12 mouse cellular contexts compared by ENCODE assay signal in the genomic region with DNA sequence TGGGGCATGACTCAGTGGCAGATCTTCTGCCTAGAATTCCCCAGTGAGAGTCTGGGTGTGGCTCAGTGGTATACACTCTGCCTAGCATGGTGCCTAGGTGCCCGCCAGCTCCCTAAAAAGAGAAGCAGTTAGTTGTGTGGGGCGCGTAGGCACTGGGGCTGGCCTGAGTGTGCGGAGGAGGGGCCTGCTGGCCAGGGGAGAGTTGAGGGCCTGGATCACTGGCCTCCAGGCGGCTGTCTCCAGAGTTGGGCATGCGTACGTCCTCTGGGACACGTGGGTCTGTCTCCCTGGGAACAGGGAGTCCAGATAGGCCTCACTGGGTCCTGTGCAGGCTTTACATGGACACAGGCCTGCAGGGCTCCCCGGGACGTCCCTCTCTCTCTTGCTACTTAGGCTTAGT. TPM values are rescaled to one million over a fixed set of nuclear protein-coding genes. Genes with fewer than 3 reads are reported as not detected.
DNase-seq lines count a peak whose midpoint lies in the region; ATAC-seq lines count a peak whose summit lies in the region.
"Had no signal": no experiment of that assay in that cellular context is flagged by ENCODE, and none has a peak within 500 bp of the region (broad histone marks: within the 10 kb centered on the region; RNA-seq: fewer than 3 reads in every experiment).

No protein-coding gene starts in this region.

- ATAC-seq in hindbrain, embryonic 11.5 days (ENCODE audit: low FRiP score): no peak
- ATAC-seq: intestine, embryonic 15.5 days had no signal

- 83% methylated on average over 10 of the region's 10 CpGs for WGBS in hindbrain, embryonic 11.5 days

- no peak overlapping the region for H3K27ac ChIP-seq in hindbrain, embryonic 11.5 days (ENCODE audit: low read depth, low read length)
- H3K27ac ChIP-seq: intestine, embryonic 15.5 days had no signal

- H3K9ac ChIP-seq in hindbrain, embryonic 11.5 days (ENCODE audit: low read depth, low read length): no peak overlapping the region
- H3K9ac ChIP-seq: intestine, embryonic 15.5 days had no signal

- H3K9me3 ChIP-seq in hindbrain, embryonic 11.5 days (ENCODE audit: control insufficient read depth, low read length): no peaks in the 10 kb centered on the region
- H3K9me3 ChIP-seq: G1E; intestine, embryonic 15.5 days had no signal

- 0 out of 2 replicates have a peak, but pooled peaks cover 3% of the 10 kb centered on the region for H3K36me3 ChIP-seq in hindbrain, embryonic 11.5 days (ENCODE audit: control insufficient read depth, insufficient read depth, low read length)

- no peak overlapping the region for H3K4me2 ChIP-seq in hindbrain, embryonic 11.5 days (replicated peaks; ENCODE audit: low read depth, low read length)
- H3K4me2 ChIP-seq: intestine, embryonic 15.5 days had no signal

- H3K4me1 ChIP-seq in hindbrain, embryonic 11.5 days (replicated peaks; ENCODE audit: control insufficient read depth, insufficient read depth, low read length): no peaks in the 10 kb centered on the region

- DNase-seq in lung, adult 18-20 months: peak; percentile 35 to 40
- no peak for DNase-seq in lung, postnatal 4 days
- DNase-seq in adrenal gland, postnatal 25 days: peak; percentile 32
- DNase-seq in heart, postnatal 4 days: peak; percentile 64
- DNase-seq in ovary, postnatal 14 days (ENCODE audit: low spot score): peak; percentile 33
- DNase-seq in left cerebral cortex, postnatal 14 days (ENCODE audit: low spot score in 2 of 2): no peak
- no peak for DNase-seq in layer of hippocampus, postnatal 10 days (ENCODE audit: low spot score in 2 of 2)
- no peak for DNase-seq in hindbrain, embryonic 11.5 days (ENCODE audit: low spot score)

- no peaks in the 10 kb centered on the region for H3K27me3 ChIP-seq in hindbrain, embryonic 11.5 days (ENCODE audit: control insufficient read depth, insufficient read depth, low read length)
- H3K27me3 ChIP-seq: intestine, embryonic 15.5 days had no signal

- no peak overlapping the region for H3K4me3 ChIP-seq in hindbrain, embryonic 11.5 days (ENCODE audit: low read depth, low read length)
- H3K4me3 ChIP-seq: intestine, embryonic 15.5 days had no signal

- intact Hi-C loops in left cerebral cortex, postnatal 14 days (cut with DNase I): no loop called here

RNA-seq across cellular contexts. Expression of a gene that starts 20.3 kb away (rescaled TPM):
- 12.4 and 13.4 TPM in 2 replicates for total RNA-seq in adrenal gland, postnatal 25 days (2021)
- total RNA-seq in heart, postnatal 4 days (2021): 10 to 100 TPM in 1 of 2 experiments, 1 to 10 TPM in 1; 9.7 to 10.7 TPM
- total RNA-seq in left cerebral cortex, postnatal 14 days (2021): 1 to 10 TPM; 8.6 to 9.1 TPM
- total RNA-seq in layer of hippocampus, postnatal 10 days (2021): 10 to 100 TPM; 10.0 to 12.4 TPM
- 21.6 and 23.5 TPM in 2 replicates for polyA plus RNA-seq in hindbrain, embryonic 11.5 days (2014; fragmentation: Nextera tagmentation; extraction: Ambion mirVana)

RNA-seq across cellular contexts. Expression of a gene that starts 23.4 kb away (rescaled TPM):
- 1.4 and 3.0 TPM in 2 replicates for total RNA-seq in adrenal gland, postnatal 25 days (2021)
- total RNA-seq in heart, postnatal 4 days (2021): 10 to 100 TPM; 25.8 to 30.7 TPM
- not detected for total RNA-seq in left cerebral cortex, postnatal 14 days (2021)
- total RNA-seq in layer of hippocampus, postnatal 10 days (2021): not detected
- 0.11 and 0.45 TPM in 2 replicates for polyA plus RNA-seq in hindbrain, embryonic 11.5 days (2014; fragmentation: Nextera tagmentation; extraction: Ambion mirVana)
- total RNA-seq: monocyte, adult 5-6 weeks had no signal
- polyA plus RNA-seq: G1E had no signal

RNA-seq across cellular contexts. Expression of a gene that starts 35.0 kb away (rescaled TPM):
- not detected in 2 replicates for total RNA-seq in adrenal gland, postnatal 25 days (2021)
- total RNA-seq in heart, postnatal 4 days (2021): not detected
- not detected for total RNA-seq in left cerebral cortex, postnatal 14 days (2021)
- total RNA-seq in layer of hippocampus, postnatal 10 days (2021): not detected
- not detected in 2 replicates for polyA plus RNA-seq in hindbrain, embryonic 11.5 days (2014; fragmentation: Nextera tagmentation; extraction: Ambion mirVana)
- total RNA-seq: G1E; liver, adult 2 months; monocyte, adult 5-6 weeks had no signal
- polyA plus RNA-seq: G1E; liver, adult 2 months had no signal

RNA-seq across cellular contexts. Expression of a gene that starts 39.4 kb away (rescaled TPM):
- total RNA-seq in adrenal gland, postnatal 25 days (2021): not detected in 2 replicates
- total RNA-seq in heart, postnatal 4 days (2021): not detected
- total RNA-seq in left cerebral cortex, postnatal 14 days (2021): not detected
- not detected for total RNA-seq in layer of hippocampus, postnatal 10 days (2021)
- polyA plus RNA-seq in hindbrain, embryonic 11.5 days (2014; fragmentation: Nextera tagmentation; extraction: Ambion mirVana): 2.4 and 2.7 TPM in 2 replicates
- total RNA-seq: G1E; liver, adult 2 months; monocyte, adult 5-6 weeks had no signal
- polyA plus RNA-seq: G1E; liver, adult 2 months had no signal

RNA-seq across cellular contexts. Expression of a gene that starts 40.5 kb away (rescaled TPM):
- 4.3 and 7.9 TPM in 2 replicates for total RNA-seq in adrenal gland, postnatal 25 days (2021)
- total RNA-seq in heart, postnatal 4 days (2021): under 1 TPM; 0.36 to 0.69 TPM
- 1 to 10 TPM; 1.4 to 1.5 TPM for total RNA-seq in left cerebral cortex, postnatal 14 days (2021)
- total RNA-seq in layer of hippocampus, postnatal 10 days (2021): 1 to 10 TPM; 2.1 to 2.3 TPM
- polyA plus RNA-seq in hindbrain, embryonic 11.5 days (2014; fragmentation: Nextera tagmentation; extraction: Ambion mirVana): 1.6 and 2.4 TPM in 2 replicates

Comparison
In these comparisons a context has a peak if more than half of its experiments do, and no peak if none do; other contexts are left out.
1. DNase-seq: peak in lung, adult 18-20 months (2 of 2), adrenal gland, postnatal 25 days (single experiment), heart, postnatal 4 days (single experiment) and ovary, postnatal 14 days (single experiment); none in lung, postnatal 4 days (0 of 2), left cerebral cortex, postnatal 14 days (0 of 2), layer of hippocampus, postnatal 10 days (0 of 2) and hindbrain, embryonic 11.5 days (single experiment).